Mouse (Mus musculus) forebrain, embryonic 11.5 days (tissue): ENCODE data around the gene Ntan1. TPM values are rescaled to one million over a fixed set of nuclear protein-coding genes. Genes with fewer than 3 reads are reported as not detected.
"Not testable (repeated sequence)": the region's sequence is repeated elsewhere in the genome, so short reads cannot be mapped to it uniquely, and the experiment has no call there.

ENCODE experiments used
- ATAC-seq: fragments of 200-750 bp; cut with Nextera tagmentation; replicated peaks from 2 replicates; pipeline ENCODE4 v1.8.0; 2017; ENCODE audit warnings: moderate TSS enrichment; ENCODE audit not compliant: low FRiP score
- DNase-seq: peaks from one replicate; pipeline ENCODE4 v3.0.0-alpha.2; 2017; ENCODE audit warnings: low spot score
- H3K27ac ChIP-seq: fragments of 300-500 bp; sonication (generic); 2 replicates; pipeline ENCODE4 v1.5.1; 2014; ENCODE audit warnings: low read depth, low read length
- H3K27me3 ChIP-seq: fragments of 300-500 bp; sonication (generic); 2 replicates; pipeline ENCODE4 v1.6.1; 2014; ENCODE audit warnings: mild to moderate bottlenecking, low read length, mixed read lengths; ENCODE audit not compliant: control insufficient read depth, insufficient read depth
- H3K36me3 ChIP-seq: fragments of 300-500 bp; sonication (generic); 2 replicates; pipeline ENCODE4 v1.6.1; 2014; ENCODE audit warnings: mild to moderate bottlenecking, low read length, moderate library complexity, mixed read lengths; ENCODE audit not compliant: control insufficient read depth, insufficient read depth
- H3K4me1 ChIP-seq: fragments of 300-500 bp; sonication (generic); replicated peaks from 2 replicates; pipeline ENCODE4 v1.6.1; 2014; ENCODE audit warnings: low read length, mixed read lengths; ENCODE audit not compliant: control insufficient read depth, insufficient read depth
- H3K4me2 ChIP-seq: fragments of 300-500 bp; sonication (generic); 2 replicates; pipeline ENCODE4 v1.6.1; 2014; ENCODE audit warnings: low read depth, mild to moderate bottlenecking, low read length, moderate library complexity, mixed read lengths; ENCODE audit not compliant: severe bottlenecking
- H3K4me3 ChIP-seq: fragments of 300-500 bp; sonication (generic); 2 replicates; pipeline ENCODE4 v1.5.1; 2014; ENCODE audit warnings: low read depth, low read length
- H3K9ac ChIP-seq: fragments of 300-500 bp; sonication (generic); 2 replicates; pipeline ENCODE4 v1.6.1; 2014; ENCODE audit warnings: low read length
- H3K9me3 ChIP-seq: fragments of 300-500 bp; sonication (generic); 2 replicates; pipeline ENCODE4 v1.6.1; 2016; ENCODE audit warnings: low read length, mixed read lengths; ENCODE audit not compliant: control insufficient read depth
- WGBS: fragments of 180-500 bp; shearing (Covaris S2); extraction: QIAGEN DNeasy Blood & Tissue Kit; methylation state at CpG from one replicate; pipeline ENCODE4 v1.1.7; 2014; 5-methylcytosine and 5-hydroxymethylcytosine counted together
- polyA plus RNA-seq: library from polyadenylated mRNA; unstranded; fragments of >200 nt; fragmentation: Nextera tagmentation; extraction: Ambion mirVana; gene quantifications from 2 replicates; pipeline ENCODE4 v1.2.1, GENCODE M21; 2014

The Ntan1 gene
- polyA plus RNA-seq, 1 experiment from 2014 or later = 159 TPM

- H3K9me3 ChIP-seq, H3K27ac ChIP-seq, H3K27me3 ChIP-seq, H3K4me2 ChIP-seq, H3K4me1 ChIP-seq, H3K4me3 ChIP-seq, H3K9ac ChIP-seq, ATAC-seq, DNase-seq: not testable (repeated sequence)
- peaks cover 22% of the 10 kb centered on the region; the same call in 1 of the 2 replicates for H3K36me3 ChIP-seq
- 96% methylated on average over 2 of the region's 2 CpGs for WGBS
These were observed 25.2 kb upstream of the Ntan1 start for GRCm38 (mm10) chr16:13793441-13793840.

- DNase-seq = no peak
- Histone ChIP-seq H3K9ac (no peak overlapping the region), H3K27me3 (no peaks in the 10 kb centered on the region), H3K4me3 (no peak overlapping the region), H3K27ac (no peak overlapping the region), H3K9me3 (no peaks in the 10 kb centered on the region), H3K36me3 (peaks cover 34% of the 10 kb centered on the region), H3K4me2 (no peak overlapping the region), H3K4me1 (no peaks in the 10 kb centered on the region)
- 95% methylated on average over 5 of the region's 5 CpGs for WGBS
- no peak for ATAC-seq
These were observed 21.9 kb upstream of the Ntan1 start for GRCm38 (mm10) chr16:13796746-13797175.

GRCm38 (mm10) chr16:13801231-13801630, 17.4 kb upstream of the Ntan1 start:
- Histone ChIP-seq H3K4me2 (no peak overlapping the region), H3K9me3 (no peaks in the 10 kb centered on the region), H3K27ac (no peak overlapping the region), H3K9ac (no peak overlapping the region), H3K4me1 (no peaks in the 10 kb centered on the region), H3K4me3 (no peak overlapping the region), H3K36me3 (peaks cover 19% of the 10 kb centered on the region), H3K27me3 (no peaks in the 10 kb centered on the region)
- WGBS = 92% methylated on average over 4 of the region's 4 CpGs
- ATAC-seq (no peak), DNase-seq (no peak)

GRCm38 (mm10) chr16:13804666-13805065, 14.0 kb upstream of the Ntan1 start:
- Histone ChIP-seq H3K27me3 (no peaks in the 10 kb centered on the region), H3K9ac (no peak overlapping the region), H3K4me2 (no peak overlapping the region), H3K27ac (no peak overlapping the region), H3K36me3 (peaks cover 15% of the 10 kb centered on the region), H3K4me1 (no peaks in the 10 kb centered on the region), H3K9me3 (no peaks in the 10 kb centered on the region), H3K4me3 (no peak overlapping the region)
- DNase-seq (no peak), ATAC-seq (no peak)
- WGBS = 90% methylated on average over 5 of the region's 5 CpGs

- H3K9me3 ChIP-seq = no peaks in the 10 kb centered on the region
- no peak overlapping the region for H3K4me3 ChIP-seq
- H3K36me3 ChIP-seq = peaks cover 17% of the 10 kb centered on the region
- ATAC-seq (no peak), DNase-seq (no peak)
- no peak overlapping the region for H3K9ac ChIP-seq
- no peaks in the 10 kb centered on the region for H3K4me1 ChIP-seq
- WGBS = 95% methylated on average over 4 of the region's 4 CpGs
- no peak overlapping the region for H3K4me2 ChIP-seq
- no peak overlapping the region for H3K27ac ChIP-seq
- H3K27me3 ChIP-seq = no peaks in the 10 kb centered on the region
These were observed 11.0 kb upstream of the Ntan1 start for GRCm38 (mm10) chr16:13807616-13808015.

- Histone ChIP-seq H3K9ac (no peak overlapping the region), H3K27ac (no peak overlapping the region), H3K27me3 (no peaks in the 10 kb centered on the region), H3K4me1 (no peaks in the 10 kb centered on the region), H3K4me2 (no peak overlapping the region), H3K9me3 (no peaks in the 10 kb centered on the region), H3K36me3 (peaks cover 17% of the 10 kb centered on the region), H3K4me3 (no peak overlapping the region)
- 87% methylated on average over 7 of the region's 7 CpGs for WGBS
- DNase-seq (no peak), ATAC-seq (no peak)
These were observed 10.2 kb upstream of the Ntan1 start for GRCm38 (mm10) chr16:13808410-13808809.

- Histone ChIP-seq H3K4me1 (no peaks in the 10 kb centered on the region), H3K4me3 (no peak overlapping the region), H3K27me3 (no peaks in the 10 kb centered on the region), H3K4me2 (no peak overlapping the region), H3K9me3 (no peaks in the 10 kb centered on the region), H3K9ac (no peak overlapping the region), H3K36me3 (peaks cover 12% of the 10 kb centered on the region), H3K27ac (no peak overlapping the region)
- DNase-seq (no peak), ATAC-seq (no peak)
- 89% methylated on average over 6 of the region's 6 CpGs for WGBS
These were observed 6.5 kb upstream of the Ntan1 start for GRCm38 (mm10) chr16:13812152-13812551.

- no peak overlapping the region for H3K4me3 ChIP-seq
- no peak overlapping the region for H3K27ac ChIP-seq
- H3K36me3 ChIP-seq = peaks cover 12% of the 10 kb centered on the region
- H3K27me3 ChIP-seq = no peaks in the 10 kb centered on the region
- ATAC-seq (no peak), DNase-seq (no peak)
- H3K4me1 ChIP-seq = 0 out of 2 replicates have a peak, but pooled peaks cover 2% of the 10 kb centered on the region
- WGBS = 95% methylated on average over 3 of the region's 3 CpGs
- no peak overlapping the region for H3K9ac ChIP-seq
- no peaks in the 10 kb centered on the region for H3K9me3 ChIP-seq
- H3K4me2 ChIP-seq = no peak overlapping the region
These were observed 5.4 kb upstream of the Ntan1 start for GRCm38 (mm10) chr16:13813200-13813599.

- WGBS = under 1% methylated on average over 36 of the region's 36 CpGs
- Histone ChIP-seq H3K36me3 (no peaks in the 10 kb centered on the region; the same call in none of the 2 replicates), H3K27ac (no peak overlapping the region), H3K4me3 (peak overlapping the region; percentile 52), H3K9ac (peak overlapping the region; percentile 55), H3K9me3 (no peaks in the 10 kb centered on the region), H3K4me1 (peaks cover 5% of the 10 kb centered on the region; the same call in 1 of the 2 replicates), H3K4me2 (peak overlapping the region; percentile 53), H3K27me3 (no peaks in the 10 kb centered on the region)
- DNase-seq = no peak
- no peak; the same call in 1 of the 2 replicates for ATAC-seq
These were observed 724 bp downstream of the Ntan1 start for GRCm38 (mm10) chr16:13819394-13819743.
